Mouse (Mus musculus) neural tube, embryonic 12.5 days (tissue): ENCODE measurements around the gene Jchain. TPM values are rescaled to one million over a fixed set of nuclear protein-coding genes. Genes with fewer than 3 reads are reported as not detected.

ENCODE experiments used
- ATAC-seq: fragments of 200-750 bp; cut with Nextera tagmentation; 2 replicates; pipeline ENCODE4 v1.8.0; 2017; ENCODE audit warnings: low read depth, mild to moderate bottlenecking, moderate TSS enrichment, moderate library complexity; ENCODE audit not compliant: low FRiP score
- H3K27ac ChIP-seq: fragments of 300-500 bp; sonication (generic); 2 replicates; pipeline ENCODE4 v1.5.1; 2016
- H3K27me3 ChIP-seq: fragments of 300-500 bp; sonication (generic); replicated peaks from 2 replicates; pipeline ENCODE4 v1.6.1; 2016; ENCODE audit warnings: mild to moderate bottlenecking
- H3K36me3 ChIP-seq: fragments of 300-500 bp; sonication (generic); 2 replicates; pipeline ENCODE4 v1.6.1; 2016; ENCODE audit warnings: mild to moderate bottlenecking
- H3K4me1 ChIP-seq: fragments of 300-500 bp; sonication (generic); 2 replicates; pipeline ENCODE4 v1.6.1; 2016
- H3K4me2 ChIP-seq: fragments of 300-500 bp; sonication (generic); replicated peaks from 2 replicates; pipeline ENCODE4 v1.6.1; 2016; ENCODE audit warnings: mild to moderate bottlenecking
- H3K4me3 ChIP-seq: fragments of 300-500 bp; sonication (generic); 2 replicates; pipeline ENCODE4 v1.5.1; 2016
- H3K9ac ChIP-seq: fragments of 300-500 bp; sonication (generic); 2 replicates; pipeline ENCODE4 v1.6.1; 2016; ENCODE audit warnings: mild to moderate bottlenecking
- H3K9me3 ChIP-seq: fragments of 300-500 bp; sonication (generic); 2 replicates; pipeline ENCODE4 v1.6.1; 2016; ENCODE audit warnings: mild to moderate bottlenecking
- WGBS: fragments of 180-500 bp; shearing (Covaris S2); methylation state at CpG from one replicate; pipeline ENCODE4 v1.1.7; 2016; 5-methylcytosine and 5-hydroxymethylcytosine counted together
- polyA plus RNA-seq: library from polyadenylated mRNA; unstranded; fragments of >200 nt; fragmentation: Nextera tagmentation; extraction: Ambion mirVana; gene quantifications from 2 replicates; pipeline ENCODE4 v1.2.1, GENCODE M21; 2016

Jchain gene
- polyA plus RNA-seq, 1 experiment from 2014 or later, result 0.18 TPM

DNA sequence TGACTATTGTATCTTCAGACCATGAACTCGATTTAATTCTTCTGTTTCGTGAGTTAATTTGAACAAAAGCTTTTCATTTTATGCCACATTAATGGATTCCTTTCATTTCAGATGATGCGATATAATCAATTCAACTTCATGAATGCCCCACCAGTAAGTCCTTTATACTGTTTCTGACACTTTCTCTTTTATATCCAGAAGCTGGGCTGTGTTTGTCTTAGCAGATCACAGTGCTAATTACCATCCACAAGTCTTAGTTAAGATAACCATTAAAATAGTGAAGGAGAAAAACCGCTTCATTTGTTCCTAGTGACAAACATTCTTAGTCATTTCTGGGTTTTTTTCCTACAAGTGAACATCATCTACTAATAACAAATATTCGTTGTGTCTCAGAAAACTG is 36.6 kb downstream of the Jchain start:
- Histone ChIP-seq H3K4me3 (no peak overlapping the region), H3K4me1 (no peaks in the 10 kb centered on the region), H3K4me2 (no peak overlapping the region), H3K27ac (no peak overlapping the region), H3K27me3 (no peaks in the 10 kb centered on the region), H3K9ac (no peak overlapping the region), H3K9me3 (no peaks in the 10 kb centered on the region), H3K36me3 (no peaks in the 10 kb centered on the region)
- ATAC-seq, result no peak
- 69% methylated on average over 5 of the region's 5 CpGs for WGBS

DNA sequence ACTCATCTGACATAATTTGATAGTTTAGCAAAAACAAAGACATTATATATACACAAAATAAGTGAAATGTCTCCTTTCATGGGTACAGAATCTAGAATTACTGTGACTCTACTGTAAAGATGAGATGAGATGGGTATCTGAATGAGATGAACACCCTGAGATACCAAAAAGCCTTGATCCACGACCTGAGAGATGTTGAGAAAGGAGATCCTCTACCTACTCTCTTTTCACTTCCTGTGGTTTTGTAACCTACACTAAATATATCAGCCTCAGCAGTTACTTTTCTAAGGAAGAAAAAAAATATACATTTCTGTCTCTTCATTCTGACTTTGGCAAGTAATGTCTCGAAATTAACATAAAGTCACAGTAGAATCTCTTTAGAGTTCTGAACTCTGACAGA is 38.7 kb downstream of the Jchain start:
- WGBS, result 80% methylated on average over 2 of the region's 2 CpGs
- Histone ChIP-seq H3K36me3 (no peaks in the 10 kb centered on the region), H3K27me3 (no peaks in the 10 kb centered on the region), H3K9ac (no peak overlapping the region), H3K4me3 (no peak overlapping the region), H3K4me2 (no peak overlapping the region), H3K4me1 (no peaks in the 10 kb centered on the region), H3K27ac (no peak overlapping the region), H3K9me3 (no peaks in the 10 kb centered on the region)
- ATAC-seq, result no peak

DNA sequence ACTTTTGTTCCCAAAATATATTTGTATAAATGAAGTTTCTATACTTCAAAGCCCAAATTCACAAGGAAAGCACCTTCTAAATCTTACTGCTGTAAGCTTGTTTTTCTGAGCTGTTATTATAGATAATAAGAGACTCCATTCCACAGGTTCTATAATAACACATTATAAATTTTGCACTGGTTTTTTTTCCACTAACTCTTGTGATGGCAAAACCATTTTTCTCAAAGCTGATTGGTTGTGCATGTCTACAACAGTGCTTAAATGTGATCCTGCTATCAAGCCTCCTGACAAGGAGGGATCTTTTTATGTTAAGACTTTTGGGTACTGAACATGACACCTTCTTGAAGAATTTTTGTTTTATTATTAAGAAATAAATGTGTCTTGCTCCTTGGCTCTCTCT is 40.0 kb downstream of the Jchain start, which contains the start of gene Enam:
Enam (plus strand) TSS at position 301 of the 400 bp plus-strand sequence.
- ATAC-seq, result no peak
- Histone ChIP-seq H3K27me3 (no peaks in the 10 kb centered on the region), H3K4me1 (no peaks in the 10 kb centered on the region), H3K4me3 (no peak within 1 kb of the TSS), H3K9ac (no peak within 1 kb of the TSS), H3K27ac (no peak within 1 kb of the TSS), H3K9me3 (no peaks in the 10 kb centered on the region), H3K4me2 (no peak within 1 kb of the TSS), H3K36me3 (no peaks in the 10 kb centered on the region)

Other genes with a start within 250 kb of the Jchain start
- not detected in 2 replicates for gene Prol1, start 210.6 kb downstream of the Jchain start, polyA plus RNA-seq
- gene Amtn, start 151.8 kb downstream of the Jchain start, polyA plus RNA-seq, result 0.33 TPM in 1 of 2 replicates, not detected in the other
- gene Ambn, start 71.9 kb downstream of the Jchain start, polyA plus RNA-seq, result not detected in 2 replicates
- gene Enam, start 39.9 kb downstream of the Jchain start, polyA plus RNA-seq, result not detected in 2 replicates
- 55.2 and 66.1 TPM in 2 replicates for gene Utp3, start 26.6 kb upstream of the Jchain start, polyA plus RNA-seq
- gene Rufy3, start 37.1 kb upstream of the Jchain start, polyA plus RNA-seq, result 236 and 245 TPM in 2 replicates
- gene Grsf1, start 148.3 kb upstream of the Jchain start, polyA plus RNA-seq, result 95.1 and 95.6 TPM in 2 replicates
- 13.5 and 14.0 TPM in 2 replicates for gene Mob1b, start 193.0 kb upstream of the Jchain start, polyA plus RNA-seq
- 95.3 and 97.4 TPM in 2 replicates for gene Dck, start 237.1 kb upstream of the Jchain start, polyA plus RNA-seq